Mouse (Mus musculus) midbrain, embryonic 14.5 days (tissue): ENCODE results near the gene Clip2. TPM values are rescaled to one million over a fixed set of nuclear protein-coding genes. Genes with fewer than 3 reads are reported as not detected.

Experiments used
- microRNA-seq: library from miRNA; unstranded; fragments of <30 nt; microRNA quantifications from one replicate; pipeline ENCODE4, GENCODE M21; 2016
- polyA plus RNA-seq: library from polyadenylated mRNA; unstranded; fragments of >200 nt; fragmentation: Nextera tagmentation; extraction: Ambion mirVana; gene quantifications from 2 replicates; pipeline ENCODE4 v1.2.1, GENCODE M21; 2014

The Clip2 gene
- polyA plus RNA-seq, 1 experiment from 2014 or later, result 18.2 TPM

Small RNA genes within 50 kb of the gene (microRNA-seq; reads per million reads assigned to microRNA genes)
- not detected for gene Gm26340
- not detected for gene Mir7228

Other genes starting within 250 kb of the Clip2 start
- 121 and 150 TPM in 2 replicates for gene Gtf2i, start 237.7 kb downstream of the Clip2 start, polyA plus RNA-seq
- 75.1 and 75.5 TPM in 2 replicates for gene Gtf2ird1, start 95.7 kb downstream of the Clip2 start, polyA plus RNA-seq
- gene Syna, start 7.7 kb upstream of the Clip2 start, polyA plus RNA-seq, result 0.11 and 0.24 TPM in 2 replicates
- 165 and 191 TPM in 2 replicates for gene Rfc2, start 28.9 kb upstream of the Clip2 start, polyA plus RNA-seq
- 1.5 and 2.7 TPM in 2 replicates for gene Lat2, start 62.6 kb upstream of the Clip2 start, polyA plus RNA-seq
- gene Eif4h, start 87.1 kb upstream of the Clip2 start, polyA plus RNA-seq, result 357 and 372 TPM in 2 replicates
- gene Limk1, start 136.2 kb upstream of the Clip2 start, polyA plus RNA-seq, result 22.3 and 39.4 TPM in 2 replicates
- gene Eln, start 194.9 kb upstream of the Clip2 start, polyA plus RNA-seq, result 2.0 and 3.4 TPM in 2 replicates